Mouse (Mus musculus): ENCODE data around the gene Sart3.
"Not testable (repeated sequence)": the region's sequence is repeated elsewhere in the genome, so short reads cannot be mapped to it uniquely, and the experiment has no call there.

Gene Sart3

GRCm38 (mm10) chr5:113790453-113791196 is 18.3 kb upstream of the Sart3 start:
- no peak for DNase-seq (ENCODE audit: low spot score in 2 of 2)

GRCm38 (mm10) chr5:113789075-113789788 is 16.9 kb upstream of the Sart3 start:
- no peak for DNase-seq (ENCODE audit: low spot score in 2 of 2)

DNA sequence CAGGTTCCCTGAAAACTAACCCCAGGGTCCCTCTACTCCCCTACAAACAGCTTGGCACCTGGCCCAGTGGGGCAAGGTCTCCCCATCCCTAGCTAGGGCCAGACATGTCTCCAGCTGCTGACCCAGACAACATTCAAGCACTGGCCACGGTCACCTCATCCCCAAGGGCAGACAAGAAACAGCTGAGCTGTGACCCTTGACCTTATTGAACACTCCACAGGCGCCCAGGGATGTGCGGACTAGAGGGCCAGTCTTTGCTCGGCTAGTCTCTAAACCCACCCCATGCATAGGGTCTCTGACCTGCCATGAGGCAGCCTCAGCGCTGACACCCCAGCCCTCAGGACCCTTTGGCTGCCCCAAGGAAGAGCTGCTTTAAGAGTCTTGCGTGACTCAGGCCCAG is 16.3 kb upstream of the Sart3 start:
- DNase-seq (ENCODE audit: low spot score in 2 of 2), result no peak

- no peak for DNase-seq (ENCODE audit: low spot score in 2 of 2)
Observed at GRCm38 (mm10) chr5:113786985-113787384, 14.7 kb upstream of the Sart3 start.

GRCm38 (mm10) chr5:113784104-113784503 is 11.8 kb upstream of the Sart3 start:
- not testable (repeated sequence) for DNase-seq (ENCODE audit: low spot score in 2 of 2)

- no peak for DNase-seq (ENCODE audit: low spot score in 2 of 2)
Observed at GRCm38 (mm10) chr5:113783581-113784001, 11.3 kb upstream of the Sart3 start.

GRCm38 (mm10) chr5:113782624-113783023 is 10.3 kb upstream of the Sart3 start:
- DNase-seq (ENCODE audit: low spot score in 2 of 2), result no peak

DNA sequence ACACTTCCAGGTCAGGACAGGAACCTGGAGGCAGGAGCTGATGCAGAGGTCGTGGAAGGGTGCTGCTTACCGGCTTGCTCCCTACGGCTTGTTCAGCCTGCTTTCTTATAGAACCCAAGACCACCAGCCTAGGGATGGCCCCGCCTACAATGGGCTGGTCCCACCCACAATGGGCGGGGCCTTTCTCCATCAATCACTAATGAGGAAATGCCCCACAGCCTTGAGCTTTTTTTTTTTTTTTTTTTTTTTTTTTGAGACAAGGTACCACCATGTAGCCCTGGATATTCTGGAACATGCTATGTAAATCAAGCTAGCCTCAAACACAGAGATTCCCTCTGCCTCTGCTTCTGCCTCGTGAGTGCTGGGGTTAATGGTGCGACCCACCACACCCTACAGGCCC is 9.6 kb upstream of the Sart3 start:
- DNase-seq (ENCODE audit: low spot score in 2 of 2), result no peak

DNA sequence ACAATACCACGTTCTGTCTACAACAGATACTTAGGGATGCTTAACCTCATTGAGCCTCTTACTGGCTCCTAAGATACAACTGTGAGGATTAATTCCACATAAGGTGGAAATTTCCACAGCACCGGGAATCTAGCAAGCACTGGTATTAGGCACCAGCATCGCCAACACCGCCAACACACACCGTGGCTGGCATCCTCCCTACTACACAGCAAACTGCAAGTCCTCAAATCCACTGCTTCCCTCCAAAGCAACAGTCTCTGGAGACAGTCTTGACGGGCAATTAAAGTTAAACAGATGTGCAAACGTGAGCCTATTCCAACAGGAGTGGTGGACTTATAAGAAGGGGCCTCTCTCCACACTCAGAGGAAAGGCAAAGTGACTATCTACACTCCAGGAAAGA is 8.9 kb upstream of the Sart3 start:
- no peak for DNase-seq (ENCODE audit: low spot score in 2 of 2)

- no peak for DNase-seq (ENCODE audit: low spot score in 2 of 2)
Observed at GRCm38 (mm10) chr5:113780763-113781162, 8.5 kb upstream of the Sart3 start.

DNA sequence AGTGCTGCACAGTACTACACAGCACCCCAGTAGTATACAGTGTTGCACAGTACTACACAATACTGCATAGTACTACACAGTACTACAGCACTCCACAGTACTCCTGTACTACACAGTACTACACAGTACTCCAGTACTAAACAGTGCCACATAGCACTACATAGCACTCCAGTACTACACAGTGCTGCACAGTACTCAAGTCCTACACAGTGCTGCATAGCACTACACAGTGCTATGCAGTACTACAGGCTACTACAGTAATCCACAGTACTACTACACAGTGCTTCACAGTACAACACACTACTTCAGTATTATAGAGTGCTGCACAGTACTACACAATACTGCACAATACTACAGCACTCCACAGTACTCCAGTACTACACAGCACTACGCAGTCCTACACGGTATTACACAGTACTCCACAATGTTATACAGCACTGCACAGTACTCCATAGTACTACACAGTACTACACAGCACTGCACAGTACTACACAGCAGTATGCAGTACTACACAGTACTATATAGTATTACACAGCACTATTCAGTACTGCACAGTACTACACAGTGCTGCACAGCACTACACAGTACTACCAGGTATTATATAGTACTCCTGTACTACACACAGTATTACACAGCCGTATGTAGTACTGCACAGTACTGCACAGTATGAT is 7.9 kb upstream of the Sart3 start:
- no peak for DNase-seq (ENCODE audit: low spot score in 2 of 2)

DNA sequence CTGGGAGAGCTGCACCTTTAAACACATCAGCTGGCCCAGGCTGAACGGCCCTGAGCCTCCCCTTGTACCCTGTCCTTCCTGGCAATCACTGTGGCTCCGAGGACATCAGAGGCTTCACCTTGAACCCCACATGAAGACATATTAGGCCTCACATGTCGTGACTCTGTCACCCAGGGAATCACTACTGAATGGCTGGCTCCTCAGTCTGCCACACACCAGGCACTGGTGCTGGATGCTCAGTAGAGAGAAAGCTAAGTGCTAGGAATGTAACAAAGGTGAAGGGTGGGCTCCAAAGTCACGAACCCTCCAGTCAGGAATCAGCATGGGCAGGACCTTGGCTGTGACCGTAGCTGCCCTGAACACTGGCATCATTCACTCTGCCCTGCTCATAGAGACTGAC is 7.3 kb upstream of the Sart3 start:
- DNase-seq (ENCODE audit: low spot score in 2 of 2), result no peak

DNA sequence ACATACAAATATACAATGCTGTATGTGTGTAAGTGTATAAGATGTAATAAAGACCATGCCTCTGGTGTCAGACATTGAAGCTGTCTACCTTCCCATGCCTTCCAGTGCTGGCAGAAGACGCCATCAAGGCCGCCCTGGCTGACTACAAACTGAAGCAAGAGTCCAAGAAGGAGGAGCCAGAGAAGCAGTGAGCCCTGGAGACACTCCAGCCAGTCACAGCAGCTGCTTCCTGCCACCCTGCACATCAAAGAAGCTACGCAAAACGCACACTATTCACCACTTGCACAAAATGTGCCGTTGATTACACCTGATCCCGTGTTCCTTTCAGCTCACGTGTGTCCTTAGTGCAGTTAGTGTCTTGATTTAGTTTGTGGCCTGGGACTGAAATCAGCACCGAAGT is 5.4 kb upstream of the Sart3 start:
- not testable (repeated sequence) for DNase-seq (ENCODE audit: low spot score in 2 of 2)

DNA sequence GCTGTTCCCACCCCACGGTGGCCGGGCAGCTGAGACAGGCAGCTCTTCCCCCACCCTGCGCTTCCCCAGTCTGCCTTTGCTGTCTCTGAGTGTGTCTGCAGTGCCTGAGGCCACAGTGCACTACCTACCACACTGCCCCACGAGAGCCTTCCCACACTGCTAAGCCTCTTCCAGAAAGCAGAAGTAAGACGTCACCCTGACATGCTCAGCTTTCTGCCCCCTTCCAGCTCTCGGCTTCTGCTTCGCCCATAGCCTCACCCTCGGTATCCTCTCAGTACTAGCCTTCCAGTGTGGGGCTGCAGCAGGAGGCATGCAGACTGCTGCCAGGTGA is 4.6 kb upstream of the Sart3 start:
- peak in 1 of 2 experiments; percentile 33 for DNase-seq (ENCODE audit: low spot score in 2 of 2)

GRCm38 (mm10) chr5:113776128-113776895 is 4.0 kb upstream of the Sart3 start:
- no peak for DNase-seq (ENCODE audit: low spot score in 2 of 2)

- DNase-seq (ENCODE audit: low spot score in 2 of 2), result no peak
Observed at GRCm38 (mm10) chr5:113775585-113775984, 3.3 kb upstream of the Sart3 start.

DNA sequence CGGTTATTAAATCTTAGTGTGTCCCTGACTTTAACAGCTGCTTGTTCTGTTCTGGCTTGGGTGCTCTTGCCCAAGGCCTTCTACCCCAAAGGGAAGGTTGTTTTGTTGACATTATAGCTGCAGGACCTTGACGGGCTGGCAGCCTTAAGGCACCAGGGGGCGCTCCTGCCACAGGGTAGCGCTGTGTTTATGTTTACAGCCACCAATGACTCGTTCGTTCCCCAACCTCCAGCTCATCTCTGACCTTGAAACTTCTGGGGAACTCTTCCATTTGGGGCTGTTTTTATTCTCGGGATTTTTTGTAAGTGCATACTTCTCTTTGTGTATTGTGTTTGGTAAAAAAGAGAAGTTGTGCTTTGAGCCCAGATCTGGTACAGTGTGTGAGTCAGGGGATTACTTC is 1.4 kb upstream of the Sart3 start:
- peak; percentile 88 to 93 for DNase-seq (ENCODE audit: low spot score in 2 of 2)

GRCm38 (mm10) chr5:113772905-113773519 is 702 bp upstream of the Sart3 start:
- DNase-seq (ENCODE audit: low spot score in 2 of 2), result no peak

- peak; percentile 69 to 82 for DNase-seq (ENCODE audit: low spot score in 2 of 2)
Observed at GRCm38 (mm10) chr5:113771213-113772162, 822 bp downstream of the Sart3 start.

- no peak for DNase-seq (ENCODE audit: low spot score in 2 of 2)
Observed at GRCm38 (mm10) chr5:113768806-113769205, 3.5 kb downstream of the Sart3 start.

Measured in spleen, postnatal 14 days (tissue).